Mouse (Mus musculus): Measurements from ENCODE around the gene Trak1. TPM values are rescaled to one million over a fixed set of nuclear protein-coding genes. Genes with fewer than 3 reads are reported as not detected.

Gene Trak1
- polyA plus RNA-seq, 1 experiment from 2014 or later: 60.7 TPM

DNA sequence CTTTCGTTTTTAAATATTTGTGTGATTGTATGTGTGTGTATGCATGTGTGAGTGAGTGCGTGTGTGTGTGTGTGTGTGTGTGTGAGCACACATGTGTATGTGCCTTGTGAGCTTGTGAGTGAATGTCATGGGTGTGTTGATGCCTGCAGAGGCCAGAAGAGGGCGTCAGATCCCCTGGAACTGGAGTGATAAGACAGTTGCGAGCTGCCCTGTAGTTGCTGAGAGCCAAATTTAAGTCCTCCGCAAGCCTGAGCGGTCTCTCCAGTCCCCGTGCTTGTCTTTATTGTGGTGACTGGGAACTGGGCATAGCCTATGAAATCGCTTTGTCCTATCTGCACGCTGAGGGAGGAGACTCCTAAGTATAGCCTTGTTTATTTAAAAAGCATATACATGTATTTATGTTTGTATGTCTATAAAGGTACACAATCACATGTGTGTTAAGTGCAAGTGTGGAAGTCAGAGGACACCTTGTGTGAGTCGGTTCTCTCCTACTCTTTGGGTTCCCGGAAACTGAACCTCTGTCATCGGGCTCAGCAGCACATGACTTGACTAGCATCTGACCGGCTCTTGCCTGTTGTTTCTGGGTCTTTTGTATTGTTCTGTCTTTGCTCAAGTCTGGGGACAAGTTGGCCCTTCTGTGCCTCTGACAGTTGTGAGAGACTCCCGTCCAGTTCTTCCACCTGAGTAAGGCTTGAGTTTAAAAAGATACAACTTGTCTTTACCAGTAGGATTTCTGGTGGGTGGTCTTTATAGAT lies 46.0 kb downstream of the Trak1 start:
- WGBS: 79% methylated on average over 14 of the region's 14 CpGs
- no peak for ATAC-seq (replicated peaks)
- no peak overlapping the region for H3K9ac ChIP-seq
- no peaks in the 10 kb centered on the region for H3K9me3 ChIP-seq
- H3K4me1 ChIP-seq: peaks cover 10% of the 10 kb centered on the region
- H3K27ac ChIP-seq: no peak overlapping the region
- no peak overlapping the region for H3K4me2 ChIP-seq
- H3K4me3 ChIP-seq: no peak overlapping the region
- H3K27me3 ChIP-seq (replicated peaks): no peaks in the 10 kb centered on the region
- H3K36me3 ChIP-seq (replicated peaks): no peaks in the 10 kb centered on the region

GRCm38 (mm10) chr9:121344344-121344743 lies 47.0 kb downstream of the Trak1 start:
- no peak for ATAC-seq (replicated peaks)
- Histone ChIP-seq H3K27ac (no peak overlapping the region), H3K9ac (no peak overlapping the region), H3K9me3 (no peaks in the 10 kb centered on the region), H3K4me2 (no peak overlapping the region), H3K4me1 (peaks cover 14% of the 10 kb centered on the region), H3K36me3 (replicated peaks) (no peaks in the 10 kb centered on the region), H3K4me3 (no peak overlapping the region), H3K27me3 (replicated peaks) (no peaks in the 10 kb centered on the region)
- 36% methylated on average over 3 of the region's 3 CpGs for WGBS

DNA sequence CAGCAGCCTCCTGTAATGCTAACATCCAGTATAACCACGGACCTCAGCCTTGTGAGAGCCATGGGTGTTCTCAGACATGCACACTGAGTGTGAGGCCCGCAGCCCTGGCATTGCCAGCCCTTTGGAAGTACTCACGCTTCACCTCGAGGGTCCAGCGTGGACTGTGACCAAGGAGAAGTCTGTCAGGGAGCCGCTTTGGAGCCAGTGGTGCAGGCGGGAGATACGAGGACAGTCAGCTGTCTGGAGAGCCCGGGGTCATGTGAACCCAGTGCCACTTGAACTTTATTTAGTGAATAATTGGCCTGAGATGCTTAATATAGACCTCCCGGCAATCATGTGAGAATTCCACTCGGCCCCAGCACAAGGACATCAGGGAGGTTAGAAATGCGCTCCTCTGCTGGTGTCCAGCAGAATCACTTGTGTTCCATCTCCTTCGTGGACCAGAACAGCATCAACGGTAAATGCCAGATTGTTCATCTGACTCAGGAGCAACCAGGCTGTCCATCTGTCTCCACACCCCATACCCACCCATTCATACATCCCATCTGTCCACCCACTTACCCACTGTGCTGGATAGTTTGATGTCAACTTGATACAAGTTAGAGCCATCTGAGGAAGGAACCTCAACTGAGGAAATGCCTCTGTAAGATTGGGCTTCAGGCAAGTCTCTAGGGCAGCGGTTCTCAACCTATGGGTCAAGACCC lies 48.3 kb downstream of the Trak1 start:
- WGBS: 93% methylated on average over 15 of the region's 15 CpGs
- no peak overlapping the region for H3K4me3 ChIP-seq
- H3K9me3 ChIP-seq: no peaks in the 10 kb centered on the region
- ATAC-seq (replicated peaks): no peak
- no peaks in the 10 kb centered on the region for H3K36me3 ChIP-seq (replicated peaks)
- no peak overlapping the region for H3K4me2 ChIP-seq
- no peaks in the 10 kb centered on the region for H3K27me3 ChIP-seq (replicated peaks)
- H3K27ac ChIP-seq: no peak overlapping the region
- peaks cover 14% of the 10 kb centered on the region for H3K4me1 ChIP-seq
- H3K9ac ChIP-seq: no peak overlapping the region

DNA sequence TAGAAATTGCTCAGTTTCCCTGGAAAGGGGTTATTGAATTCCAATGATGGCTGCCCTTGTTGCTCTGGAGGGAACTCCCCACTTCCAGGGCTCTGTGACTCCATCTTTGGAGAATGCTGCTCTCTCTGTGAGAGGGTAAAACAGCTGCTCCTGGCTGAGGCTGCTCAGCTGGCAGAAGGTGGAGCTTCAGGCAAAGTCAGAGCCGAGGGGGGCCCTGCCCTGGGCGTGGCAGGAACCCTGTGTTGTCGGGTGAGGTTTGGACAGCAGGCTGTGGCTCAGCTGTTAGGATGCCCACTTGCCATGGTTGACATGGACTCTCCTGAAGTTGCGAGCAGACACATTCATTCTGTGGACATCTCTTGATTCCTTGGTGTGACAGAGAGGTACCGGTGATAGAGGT lies 49.3 kb downstream of the Trak1 start:
- Histone ChIP-seq H3K36me3 (replicated peaks) (no peaks in the 10 kb centered on the region), H3K27me3 (replicated peaks) (no peaks in the 10 kb centered on the region), H3K27ac (no peak overlapping the region), H3K9ac (no peak overlapping the region), H3K9me3 (no peaks in the 10 kb centered on the region), H3K4me2 (no peak overlapping the region), H3K4me1 (peaks cover 21% of the 10 kb centered on the region), H3K4me3 (no peak overlapping the region)
- 77% methylated on average over 5 of the region's 5 CpGs for WGBS
- ATAC-seq (replicated peaks): no peak

GRCm38 (mm10) chr9:121347981-121348380 lies 50.7 kb downstream of the Trak1 start:
- Histone ChIP-seq H3K9me3 (no peaks in the 10 kb centered on the region), H3K4me1 (peaks cover 31% of the 10 kb centered on the region), H3K4me2 (no peak overlapping the region), H3K27ac (peak overlapping the region; percentile 55), H3K4me3 (no peak overlapping the region), H3K9ac (no peak overlapping the region), H3K27me3 (replicated peaks) (no peaks in the 10 kb centered on the region), H3K36me3 (replicated peaks) (no peaks in the 10 kb centered on the region)
- no peak for ATAC-seq (replicated peaks)
- WGBS: 28% methylated on average over 10 of the region's 10 CpGs

GRCm38 (mm10) chr9:121348476-121348875 lies 51.2 kb downstream of the Trak1 start:
- Histone ChIP-seq H3K9ac (no peak overlapping the region), H3K27ac (peak overlapping the region; percentile 55), H3K36me3 (replicated peaks) (no peaks in the 10 kb centered on the region), H3K4me1 (peaks cover 32% of the 10 kb centered on the region), H3K4me2 (0 out of 2 replicates have a peak overlapping the region, but pooled peaks have one; percentile 14), H3K27me3 (replicated peaks) (no peaks in the 10 kb centered on the region), H3K4me3 (no peak overlapping the region), H3K9me3 (no peaks in the 10 kb centered on the region)
- no peak; the same call in 1 of the 2 replicates for ATAC-seq (replicated peaks)
- 7% methylated on average over 5 of the region's 5 CpGs for WGBS

- 88% methylated on average over 8 of the region's 8 CpGs for WGBS
- H3K27me3 ChIP-seq (replicated peaks): no peaks in the 10 kb centered on the region
- ATAC-seq (replicated peaks): no peak
- 0 out of 2 replicates have a peak overlapping the region, but pooled peaks have one; percentile 55 for H3K27ac ChIP-seq
- H3K4me2 ChIP-seq: no peak overlapping the region
- no peak overlapping the region for H3K4me3 ChIP-seq
- H3K4me1 ChIP-seq: peaks cover 32% of the 10 kb centered on the region
- H3K36me3 ChIP-seq (replicated peaks): no peaks in the 10 kb centered on the region
- no peaks in the 10 kb centered on the region for H3K9me3 ChIP-seq
- no peak overlapping the region for H3K9ac ChIP-seq
Observed at GRCm38 (mm10) chr9:121349111-121349510, 51.8 kb downstream of the Trak1 start.

- no peaks in the 10 kb centered on the region for H3K36me3 ChIP-seq (replicated peaks)
- H3K4me3 ChIP-seq: no peak overlapping the region
- no peaks in the 10 kb centered on the region for H3K9me3 ChIP-seq
- peaks cover 38% of the 10 kb centered on the region for H3K4me1 ChIP-seq
- no peak for ATAC-seq (replicated peaks)
- H3K27ac ChIP-seq: no peak overlapping the region
- H3K9ac ChIP-seq: no peak overlapping the region
- H3K27me3 ChIP-seq (replicated peaks): no peaks in the 10 kb centered on the region
- WGBS: 36% methylated on average over 3 of the region's 3 CpGs
- H3K4me2 ChIP-seq: no peak overlapping the region
Observed at GRCm38 (mm10) chr9:121350601-121351000, 53.3 kb downstream of the Trak1 start.

- no peak for ATAC-seq (replicated peaks)
- H3K27me3 ChIP-seq (replicated peaks): no peaks in the 10 kb centered on the region
- peaks cover 43% of the 10 kb centered on the region for H3K4me1 ChIP-seq
- no peak overlapping the region for H3K9ac ChIP-seq
- no peak overlapping the region for H3K4me3 ChIP-seq
- 0 out of 2 replicates have a peak overlapping the region, but pooled peaks have one; percentile 15 for H3K27ac ChIP-seq
- no peak overlapping the region for H3K4me2 ChIP-seq
- H3K9me3 ChIP-seq: no peaks in the 10 kb centered on the region
- WGBS: 57% methylated on average over 9 of the region's 9 CpGs
- no peaks in the 10 kb centered on the region for H3K36me3 ChIP-seq (replicated peaks)
Observed at GRCm38 (mm10) chr9:121351388-121352078, 54.2 kb downstream of the Trak1 start.

DNA sequence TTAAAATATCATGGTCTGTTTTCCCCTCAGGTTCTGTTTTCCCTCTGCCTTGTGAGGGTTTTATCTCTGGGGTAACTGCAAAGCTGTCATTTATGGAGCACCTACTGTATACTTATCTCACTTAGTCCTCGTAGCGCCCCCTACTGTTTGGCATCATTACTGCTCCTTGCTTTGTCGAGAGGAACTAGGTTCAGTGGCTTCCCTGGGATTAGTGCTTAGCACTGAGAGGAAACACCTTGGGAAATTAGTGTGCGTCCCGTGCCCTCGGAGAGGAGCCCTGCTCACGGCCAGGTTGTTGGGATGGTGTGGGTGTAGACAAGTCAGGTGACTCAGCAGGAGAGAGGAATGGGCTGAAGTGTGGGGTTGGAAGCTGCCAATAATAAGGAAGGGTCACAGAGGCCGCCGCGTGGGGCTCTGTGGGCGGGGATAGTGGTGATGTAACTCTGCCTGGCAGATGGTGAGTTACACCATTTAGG lies 54.9 kb downstream of the Trak1 start:
- 25% methylated on average over 11 of the region's 11 CpGs for WGBS
- Histone ChIP-seq H3K27ac (no peak overlapping the region), H3K4me2 (no peak overlapping the region), H3K9me3 (no peaks in the 10 kb centered on the region), H3K4me1 (peaks cover 43% of the 10 kb centered on the region), H3K4me3 (no peak overlapping the region), H3K9ac (no peak overlapping the region), H3K27me3 (replicated peaks) (no peaks in the 10 kb centered on the region), H3K36me3 (replicated peaks) (no peaks in the 10 kb centered on the region)
- ATAC-seq (replicated peaks): no peak

DNA sequence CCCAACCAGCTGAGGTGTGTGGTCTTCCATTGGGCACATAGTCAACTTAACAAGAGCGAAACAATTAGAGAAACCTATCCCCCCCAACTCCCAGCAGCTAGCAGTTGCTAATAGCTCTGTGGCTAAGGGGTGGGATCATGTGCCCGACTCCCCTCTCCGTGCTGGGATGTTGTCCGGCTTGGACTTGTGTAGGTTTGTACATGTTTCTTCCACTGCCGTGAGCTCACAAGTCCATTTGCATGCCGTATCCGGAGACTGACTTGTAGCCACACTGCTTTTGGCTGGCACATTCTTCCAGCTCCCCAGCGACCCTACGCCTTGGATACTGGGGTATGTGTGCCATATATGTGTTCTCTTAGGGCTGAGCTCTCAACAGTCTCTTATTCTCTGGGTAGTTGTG lies 55.4 kb downstream of the Trak1 start:
- peaks cover 39% of the 10 kb centered on the region for H3K4me1 ChIP-seq
- 82% methylated on average over 9 of the region's 9 CpGs for WGBS

GRCm38 (mm10) chr9:121354792-121355390 lies 57.6 kb downstream of the Trak1 start:
- no peaks in the 10 kb centered on the region for H3K9me3 ChIP-seq
- 78% methylated on average over 4 of the region's 4 CpGs for WGBS
- H3K27ac ChIP-seq: peak overlapping the region; percentile 54; the same call in 1 of the 2 replicates
- peaks cover 43% of the 10 kb centered on the region for H3K4me1 ChIP-seq
- ATAC-seq (replicated peaks): no peak
- H3K9ac ChIP-seq: no peak overlapping the region
- H3K27me3 ChIP-seq (replicated peaks): no peaks in the 10 kb centered on the region
- H3K36me3 ChIP-seq (replicated peaks): no peaks in the 10 kb centered on the region
- no peak overlapping the region for H3K4me3 ChIP-seq
- H3K4me2 ChIP-seq: no peak overlapping the region

More for the DNA sequence above, 55.4 kb downstream of the Trak1 start:
- H3K27me3 ChIP-seq (replicated peaks): no peaks in the 10 kb centered on the region
- H3K36me3 ChIP-seq (replicated peaks): no peaks in the 10 kb centered on the region
- no peaks in the 10 kb centered on the region for H3K9me3 ChIP-seq
- H3K4me3 ChIP-seq: no peak overlapping the region
- ATAC-seq (replicated peaks): no peak
- H3K27ac ChIP-seq: no peak overlapping the region
- H3K4me2 ChIP-seq: no peak overlapping the region
- H3K9ac ChIP-seq: no peak overlapping the region

Measured in midbrain, embryonic 15.5 days (tissue).